In genomic region chr2:157328106-157328505, GRCm38 (mm10) we compare ENCODE assay signal across 18 mouse cellular contexts. TPM values are rescaled to one million over a fixed set of nuclear protein-coding genes. Genes with fewer than 3 reads are reported as not detected.
A peak's percentile ranks its signal among the peaks of the same experiment; 100 is the strongest.
DNase-seq lines count a peak whose midpoint lies in the region; ATAC-seq and TF ChIP-seq lines count a peak whose summit lies in the region.
"Had no signal": no experiment of that assay in that cellular context is flagged by ENCODE, and none has a peak within 500 bp of the region (broad histone marks: within the 10 kb centered on the region; RNA-seq: fewer than 3 reads in every experiment).

No protein-coding gene starts in this region.

- DNase-seq in MEL-GATA-1-ER (ENCODE audit: extremely low read depth, low read depth) = peak; percentile 6
- no peak for DNase-seq in hindbrain, embryonic 10.5 days (ENCODE audit: low spot score)
- no peak for DNase-seq in midbrain, embryonic 14.5 days
- no peak for DNase-seq in liver, embryonic 11.5 days (ENCODE audit: low spot score)
- DNase-seq in thymus, postnatal 0 days (ENCODE audit: low spot score) = no peak
- no peak for DNase-seq in Muller cell, postnatal 12 days (ENCODE audit: inconsistent ontology term)
- DNase-seq: cerebellum, adult 9-10 months; gastrocnemius, postnatal 36 days; kidney, adult 8-10 months; lung, postnatal 4 days; right cerebral cortex, postnatal 25 days had no signal

- TF ChIP-seq CTCF in ES-Bruce4 (IDR thresholded peaks at IDR 0.05; ENCODE audit: low read depth, low read length) = no peak

- no peak overlapping the region for H3K4me3 ChIP-seq in ES-Bruce4 (ENCODE audit: low read depth, low read length)
- H3K4me3 ChIP-seq in hindbrain, embryonic 10.5 days = peak overlapping the region; percentile 5; the same call in 1 of the 2 replicates
- H3K4me3 ChIP-seq in midbrain, embryonic 14.5 days (replicated peaks; ENCODE audit: low read depth, low read length) = no peak overlapping the region
- no peak overlapping the region for H3K4me3 ChIP-seq in liver, embryonic 11.5 days (ENCODE audit: low read depth, low read length)
- H3K4me3 ChIP-seq: erythroblast, embryonic 14.5 days; heart, embryonic 15.5 days; layer of hippocampus, adult 2 months; liver, embryonic 15.5 days; myocyte had no signal

- H3K27me3 ChIP-seq in ES-Bruce4 (ENCODE audit: control insufficient read depth, insufficient read depth, low read length, poor library complexity, severe bottlenecking) = no peaks in the 10 kb centered on the region
- no peaks in the 10 kb centered on the region for H3K27me3 ChIP-seq in hindbrain, embryonic 10.5 days (ENCODE audit: insufficient read depth, poor library complexity, severe bottlenecking)
- no peaks in the 10 kb centered on the region for H3K27me3 ChIP-seq in midbrain, embryonic 14.5 days (ENCODE audit: control insufficient read depth, insufficient read depth, low read length)
- H3K27me3 ChIP-seq in liver, embryonic 11.5 days (replicated peaks; ENCODE audit: control insufficient read depth, insufficient read depth, low read length) = no peaks in the 10 kb centered on the region
- H3K27me3 ChIP-seq: heart, embryonic 15.5 days; liver, embryonic 15.5 days had no signal

- H3K9ac ChIP-seq in ES-Bruce4 (ENCODE audit: low read depth, poor library complexity, severe bottlenecking) = no peak overlapping the region
- H3K9ac ChIP-seq in midbrain, embryonic 14.5 days (replicated peaks; ENCODE audit: low read length) = no peak overlapping the region
- H3K9ac ChIP-seq in liver, embryonic 11.5 days (ENCODE audit: low read depth, low read length) = no peak overlapping the region
- H3K9ac ChIP-seq: heart, embryonic 15.5 days; liver, embryonic 15.5 days had no signal

- 31% methylated on average over 5 of the region's 5 CpGs for WGBS in hindbrain, embryonic 10.5 days
- WGBS in midbrain, embryonic 14.5 days = 8% methylated on average over 5 of the region's 5 CpGs
- WGBS in liver, embryonic 11.5 days = 57% methylated on average over 5 of the region's 5 CpGs

- no peak overlapping the region for H3K4me2 ChIP-seq in midbrain, embryonic 14.5 days (ENCODE audit: low read length)
- H3K4me2 ChIP-seq in liver, embryonic 11.5 days = no peak overlapping the region
- H3K4me2 ChIP-seq: heart, embryonic 15.5 days; liver, embryonic 15.5 days had no signal

- peak overlapping the region; percentile 86 for H3K27ac ChIP-seq in ES-Bruce4 (ENCODE audit: insufficient read depth, low read length)
- H3K27ac ChIP-seq in hindbrain, embryonic 10.5 days = peak overlapping the region; percentile 89
- H3K27ac ChIP-seq in midbrain, embryonic 14.5 days (replicated peaks; ENCODE audit: low read depth, low read length) = peak overlapping the region; percentile 72
- H3K27ac ChIP-seq in liver, embryonic 11.5 days (ENCODE audit: low read depth, low read length) = no peak overlapping the region
- H3K27ac ChIP-seq: heart, embryonic 15.5 days; layer of hippocampus, adult 2 months; liver, embryonic 15.5 days had no signal

- H3K36me3 ChIP-seq in ES-Bruce4 (ENCODE audit: control insufficient read depth, insufficient read depth, low read length, poor library complexity, severe bottlenecking) = peaks cover 12% of the 10 kb centered on the region
- peaks cover 59% of the 10 kb centered on the region for H3K36me3 ChIP-seq in hindbrain, embryonic 10.5 days
- H3K36me3 ChIP-seq in midbrain, embryonic 14.5 days (ENCODE audit: control insufficient read depth, insufficient read depth, low read length) = peaks cover 41% of the 10 kb centered on the region
- peaks cover 27% of the 10 kb centered on the region for H3K36me3 ChIP-seq in liver, embryonic 11.5 days (ENCODE audit: control insufficient read depth, insufficient read depth, low read length)

- peak; percentile 79 for ATAC-seq in midbrain, embryonic 14.5 days (ENCODE audit: low FRiP score, low TSS enrichment)
- no peak for ATAC-seq in liver, embryonic 11.5 days (replicated peaks; ENCODE audit: low FRiP score)

- no peak for TF ChIP-seq EP300 in ES-Bruce4 (IDR thresholded peaks at IDR 0.05; ENCODE audit: insufficient read depth, low read depth, low read length)

- TF ChIP-seq POLR2A in ES-Bruce4 (IDR thresholded peaks at IDR 0.05; ENCODE audit: insufficient read depth, low read length) = no peak

- H3K4me1 ChIP-seq in ES-Bruce4 (ENCODE audit: control insufficient read depth, insufficient read depth, low read length) = peaks cover 11% of the 10 kb centered on the region
- H3K4me1 ChIP-seq in hindbrain, embryonic 10.5 days (replicated peaks) = peaks cover 56% of the 10 kb centered on the region
- H3K4me1 ChIP-seq in midbrain, embryonic 14.5 days (ENCODE audit: control insufficient read depth, insufficient read depth, low read length) = peaks cover 19% of the 10 kb centered on the region
- no peaks in the 10 kb centered on the region; the same call in 1 of the 2 replicates for H3K4me1 ChIP-seq in liver, embryonic 11.5 days (replicated peaks; ENCODE audit: control insufficient read depth, insufficient read depth, low read length)
- H3K4me1 ChIP-seq: heart, embryonic 15.5 days; liver, embryonic 15.5 days had no signal

- H3K9me3 ChIP-seq in ES-Bruce4 (replicated peaks; ENCODE audit: control insufficient read depth, insufficient read depth, low read length, poor library complexity, severe bottlenecking) = peaks cover 11% of the 10 kb centered on the region
- H3K9me3 ChIP-seq in hindbrain, embryonic 10.5 days = no peaks in the 10 kb centered on the region
- no peaks in the 10 kb centered on the region for H3K9me3 ChIP-seq in midbrain, embryonic 14.5 days (ENCODE audit: control insufficient read depth, low read length)
- no peaks in the 10 kb centered on the region for H3K9me3 ChIP-seq in liver, embryonic 11.5 days (ENCODE audit: control insufficient read depth, low read length)
- H3K9me3 ChIP-seq: G1E; heart, embryonic 15.5 days; liver, embryonic 15.5 days had no signal

RNA-seq across cellular contexts. Expression of gene Ghrh, which starts 19.2 kb away (rescaled TPM):
- not detected in 2 replicates for polyA plus RNA-seq in ES-Bruce4 (2011; ENCODE audit: insufficient read depth, insufficient read length, low read depth, missing spikeins)
- polyA plus RNA-seq in hindbrain, embryonic 10.5 days (2016; fragmentation: Nextera tagmentation; extraction: Ambion mirVana) = not detected in 2 replicates
- polyA plus RNA-seq in midbrain, embryonic 14.5 days (2014; fragmentation: Nextera tagmentation; extraction: Ambion mirVana) = 2.3 and 2.4 TPM in 2 replicates
- not detected in 2 replicates for polyA plus RNA-seq in liver, embryonic 11.5 days (2014; fragmentation: Nextera tagmentation; extraction: Ambion mirVana)
- polyA plus RNA-seq in thymus, postnatal 0 days (2015; fragmentation: Nextera tagmentation; extraction: Ambion mirVana) = 0.72 TPM in 1 of 2 replicates, not detected in the other
- polyA plus RNA-seq: erythroblast, embryonic 14.5 days; G1E; heart, embryonic 15.5 days; myocyte had no signal

RNA-seq across cellular contexts. Expression of gene Manbal, which starts 39.3 kb away (rescaled TPM):
- 37.8 and 38.1 TPM in 2 replicates for polyA plus RNA-seq in ES-Bruce4 (2011; ENCODE audit: insufficient read depth, insufficient read length, low read depth, missing spikeins)
- polyA plus RNA-seq in hindbrain, embryonic 10.5 days (2016; fragmentation: Nextera tagmentation; extraction: Ambion mirVana) = 67.0 and 85.8 TPM in 2 replicates
- 47.8 and 89.9 TPM in 2 replicates for polyA plus RNA-seq in midbrain, embryonic 14.5 days (2014; fragmentation: Nextera tagmentation; extraction: Ambion mirVana)
- polyA plus RNA-seq in liver, embryonic 11.5 days (2014; fragmentation: Nextera tagmentation; extraction: Ambion mirVana) = 21.2 and 23.0 TPM in 2 replicates
- polyA plus RNA-seq in thymus, postnatal 0 days (2015; fragmentation: Nextera tagmentation; extraction: Ambion mirVana) = 63.8 and 73.4 TPM in 2 replicates

RNA-seq across cellular contexts. Expression of gene Mroh8, which starts 48.8 kb away (rescaled TPM):
- 0.37 TPM in 1 of 2 replicates, not detected in the other for polyA plus RNA-seq in ES-Bruce4 (2011; ENCODE audit: insufficient read depth, insufficient read length, low read depth, missing spikeins)
- 0.44 and 0.60 TPM in 2 replicates for polyA plus RNA-seq in hindbrain, embryonic 10.5 days (2016; fragmentation: Nextera tagmentation; extraction: Ambion mirVana)
- polyA plus RNA-seq in midbrain, embryonic 14.5 days (2014; fragmentation: Nextera tagmentation; extraction: Ambion mirVana) = 0.33 and 0.53 TPM in 2 replicates
- polyA plus RNA-seq in liver, embryonic 11.5 days (2014; fragmentation: Nextera tagmentation; extraction: Ambion mirVana) = 0.29 and 0.57 TPM in 2 replicates
- 0.36 and 0.49 TPM in 2 replicates for polyA plus RNA-seq in thymus, postnatal 0 days (2015; fragmentation: Nextera tagmentation; extraction: Ambion mirVana)
- polyA plus RNA-seq: erythroblast, embryonic 14.5 days had no signal

RNA-seq across cellular contexts. Expression of gene Rpn2, which starts 49.3 kb away (rescaled TPM):
- polyA plus RNA-seq in ES-Bruce4 (2011; ENCODE audit: insufficient read depth, insufficient read length, low read depth, missing spikeins) = 214 and 249 TPM in 2 replicates
- polyA plus RNA-seq in hindbrain, embryonic 10.5 days (2016; fragmentation: Nextera tagmentation; extraction: Ambion mirVana) = 273 and 275 TPM in 2 replicates
- 167 and 194 TPM in 2 replicates for polyA plus RNA-seq in midbrain, embryonic 14.5 days (2014; fragmentation: Nextera tagmentation; extraction: Ambion mirVana)
- polyA plus RNA-seq in liver, embryonic 11.5 days (2014; fragmentation: Nextera tagmentation; extraction: Ambion mirVana) = 302 and 331 TPM in 2 replicates
- polyA plus RNA-seq in thymus, postnatal 0 days (2015; fragmentation: Nextera tagmentation; extraction: Ambion mirVana) = 160 and 169 TPM in 2 replicates
